Mouse (Mus musculus): Measurements from ENCODE around the gene Icam1. TPM values are rescaled to one million over a fixed set of nuclear protein-coding genes. Genes with fewer than 3 reads are reported as not detected.
"Not testable (repeated sequence)": the region's sequence is repeated elsewhere in the genome, so short reads cannot be mapped to it uniquely, and the experiment has no call there.

The Icam1 gene
- polyA plus RNA-seq, 1 experiment, result 18.9 TPM

- no peak overlapping the region for H3K27ac ChIP-seq (ENCODE audit: insufficient read depth, low read length)
- H3K4me1 ChIP-seq (ENCODE audit: control insufficient read depth, insufficient read depth, low read length), result peaks cover 3% of the 10 kb centered on the region; the same call in 1 of the 2 replicates
- TF ChIP-seq CTCF (IDR thresholded peaks at IDR 0.05; ENCODE audit: borderline replicate concordance, insufficient read depth, low read length), result no peak
- TF ChIP-seq POLR2A (IDR thresholded peaks at IDR 0.05; ENCODE audit: low read depth, low read length), result no peak
- no peak overlapping the region for H3K4me3 ChIP-seq (ENCODE audit: insufficient read depth, low read length)
Observed at GRCm38 (mm10) chr9:21036666-21037065, 20.9 kb downstream of the Icam1 start.

GRCm38 (mm10) chr9:21037481-21037891 lies 21.7 kb downstream of the Icam1 start:
- no peak overlapping the region for H3K4me3 ChIP-seq (ENCODE audit: insufficient read depth, low read length)
- H3K27ac ChIP-seq (ENCODE audit: insufficient read depth, low read length), result no peak overlapping the region
- peaks cover 3% of the 10 kb centered on the region; the same call in 1 of the 2 replicates for H3K4me1 ChIP-seq (ENCODE audit: control insufficient read depth, insufficient read depth, low read length)
- TF ChIP-seq CTCF (IDR thresholded peaks at IDR 0.05; ENCODE audit: borderline replicate concordance, insufficient read depth, low read length) (no peak), POLR2A (IDR thresholded peaks at IDR 0.05; ENCODE audit: low read depth, low read length) (peak; percentile 33; the same call in 1 of the 2 replicates)

DNA sequence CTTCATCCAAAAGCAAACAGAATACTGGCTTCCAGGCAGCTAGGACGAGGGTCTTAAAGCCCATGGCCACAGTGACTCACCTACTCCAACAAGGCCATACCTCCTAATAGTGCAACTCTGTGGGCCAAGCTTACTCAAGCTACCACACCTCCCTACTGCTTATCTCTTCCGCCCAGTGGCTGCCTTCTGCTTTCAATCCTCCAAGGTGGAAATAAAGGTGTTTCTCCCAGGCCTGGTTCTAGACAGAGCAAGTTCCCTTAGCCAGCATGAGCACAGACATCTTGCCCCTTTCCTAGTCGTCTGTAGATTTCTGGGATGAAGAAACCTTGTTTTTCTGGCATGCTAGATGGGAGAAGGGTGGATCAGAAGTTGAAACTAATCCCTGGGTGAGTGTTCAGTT lies 24.0 kb downstream of the Icam1 start:
- Histone ChIP-seq H3K27ac (ENCODE audit: insufficient read depth, low read length) (no peak overlapping the region), H3K4me1 (ENCODE audit: control insufficient read depth, insufficient read depth, low read length) (peaks cover 3% of the 10 kb centered on the region; the same call in 1 of the 2 replicates), H3K4me3 (ENCODE audit: insufficient read depth, low read length) (no peak overlapping the region)
- TF ChIP-seq CTCF (IDR thresholded peaks at IDR 0.05; ENCODE audit: borderline replicate concordance, insufficient read depth, low read length) (no peak), POLR2A (IDR thresholded peaks at IDR 0.05; ENCODE audit: low read depth, low read length) (no peak)

GRCm38 (mm10) chr9:21041308-21041707 lies 25.5 kb downstream of the Icam1 start:
- TF ChIP-seq POLR2A (IDR thresholded peaks at IDR 0.05; ENCODE audit: low read depth, low read length) (no peak), CTCF (IDR thresholded peaks at IDR 0.05; ENCODE audit: borderline replicate concordance, insufficient read depth, low read length) (no peak)
- Histone ChIP-seq H3K4me3 (ENCODE audit: insufficient read depth, low read length) (no peak overlapping the region), H3K27ac (ENCODE audit: insufficient read depth, low read length) (no peak overlapping the region), H3K4me1 (ENCODE audit: control insufficient read depth, insufficient read depth, low read length) (peaks cover 3% of the 10 kb centered on the region; the same call in 1 of the 2 replicates)

DNA sequence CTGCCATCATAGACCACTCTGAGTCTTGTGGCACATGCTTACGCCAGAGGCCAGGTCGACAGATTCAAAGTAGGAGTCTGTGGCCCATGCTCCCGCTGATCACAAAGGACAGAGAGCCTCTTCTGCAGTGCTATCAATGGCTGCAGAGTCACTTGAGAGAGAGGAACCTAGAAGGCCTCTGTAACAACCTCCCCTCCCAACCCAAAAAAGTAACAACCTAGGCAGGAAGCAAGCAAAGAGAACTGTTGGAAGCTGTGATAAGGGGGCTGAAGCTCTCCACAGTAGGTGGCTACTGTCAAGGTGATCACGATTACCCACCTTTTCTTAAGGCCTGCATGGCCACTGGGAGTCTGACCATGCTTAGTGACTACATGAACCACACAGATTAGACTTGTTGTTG lies 27.8 kb downstream of the Icam1 start:
- H3K4me3 ChIP-seq (ENCODE audit: insufficient read depth, low read length), result no peak overlapping the region
- no peak overlapping the region for H3K27ac ChIP-seq (ENCODE audit: insufficient read depth, low read length)
- no peaks in the 10 kb centered on the region for H3K4me1 ChIP-seq (ENCODE audit: control insufficient read depth, insufficient read depth, low read length)
- TF ChIP-seq CTCF (IDR thresholded peaks at IDR 0.05; ENCODE audit: borderline replicate concordance, insufficient read depth, low read length) (no peak), POLR2A (IDR thresholded peaks at IDR 0.05; ENCODE audit: low read depth, low read length) (no peak)

DNA sequence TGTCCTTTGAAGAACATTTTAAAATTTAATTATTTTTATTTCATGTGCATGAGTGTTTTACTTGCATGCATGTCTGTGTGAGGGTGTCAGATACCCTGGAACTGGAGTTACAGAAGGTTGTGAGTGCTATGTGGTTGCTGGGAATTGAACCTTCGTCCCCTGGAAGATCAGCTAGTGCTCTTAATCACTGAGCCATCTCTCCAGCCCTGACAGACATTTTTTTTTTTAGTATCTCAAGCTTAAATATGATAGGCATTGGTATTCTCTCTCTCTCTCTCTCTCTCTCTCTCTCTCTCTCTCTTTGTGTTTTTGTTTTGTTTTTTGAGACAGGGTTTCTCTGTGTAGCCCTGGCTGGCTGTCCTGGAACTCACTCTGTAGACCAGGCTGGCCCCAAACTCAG lies 29.0 kb downstream of the Icam1 start:
- not testable (repeated sequence) for H3K4me1 ChIP-seq (ENCODE audit: control insufficient read depth, insufficient read depth, low read length); H3K27ac ChIP-seq (ENCODE audit: insufficient read depth, low read length); H3K4me3 ChIP-seq (ENCODE audit: insufficient read depth, low read length)

DNA sequence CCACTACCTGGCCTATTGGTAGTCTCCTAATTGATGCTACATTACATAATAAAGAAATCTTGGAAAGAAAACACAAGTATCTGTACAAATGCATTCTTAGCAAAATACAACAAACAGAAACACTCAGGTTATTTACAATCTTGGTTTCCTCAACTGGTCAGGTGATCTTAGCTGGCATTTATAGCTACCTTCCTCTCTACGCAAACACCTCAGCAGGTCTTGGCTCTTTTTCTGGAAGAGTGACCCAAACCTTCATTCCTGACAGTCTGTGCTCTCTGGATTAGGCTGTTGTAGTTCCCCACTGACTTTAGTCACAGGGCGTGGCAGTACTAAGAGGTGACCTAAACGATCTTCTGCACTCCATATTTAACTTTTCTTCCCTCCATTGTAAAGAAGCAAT lies 29.4 kb downstream of the Icam1 start:
- H3K27ac ChIP-seq (ENCODE audit: insufficient read depth, low read length), result no peak overlapping the region
- H3K4me1 ChIP-seq (ENCODE audit: control insufficient read depth, insufficient read depth, low read length), result no peaks in the 10 kb centered on the region
- no peak overlapping the region for H3K4me3 ChIP-seq (ENCODE audit: insufficient read depth, low read length)
- TF ChIP-seq CTCF (IDR thresholded peaks at IDR 0.05; ENCODE audit: borderline replicate concordance, insufficient read depth, low read length) (no peak), POLR2A (IDR thresholded peaks at IDR 0.05; ENCODE audit: low read depth, low read length) (no peak)

GRCm38 (mm10) chr9:21051578-21051977 lies 35.8 kb downstream of the Icam1 start:
- Histone ChIP-seq H3K27ac (ENCODE audit: insufficient read depth, low read length) (no peak overlapping the region), H3K4me3 (ENCODE audit: insufficient read depth, low read length) (no peak overlapping the region), H3K4me1 (ENCODE audit: control insufficient read depth, insufficient read depth, low read length) (no peaks in the 10 kb centered on the region)
- no peak for TF ChIP-seq CTCF (IDR thresholded peaks at IDR 0.05; ENCODE audit: borderline replicate concordance, insufficient read depth, low read length)

DNA sequence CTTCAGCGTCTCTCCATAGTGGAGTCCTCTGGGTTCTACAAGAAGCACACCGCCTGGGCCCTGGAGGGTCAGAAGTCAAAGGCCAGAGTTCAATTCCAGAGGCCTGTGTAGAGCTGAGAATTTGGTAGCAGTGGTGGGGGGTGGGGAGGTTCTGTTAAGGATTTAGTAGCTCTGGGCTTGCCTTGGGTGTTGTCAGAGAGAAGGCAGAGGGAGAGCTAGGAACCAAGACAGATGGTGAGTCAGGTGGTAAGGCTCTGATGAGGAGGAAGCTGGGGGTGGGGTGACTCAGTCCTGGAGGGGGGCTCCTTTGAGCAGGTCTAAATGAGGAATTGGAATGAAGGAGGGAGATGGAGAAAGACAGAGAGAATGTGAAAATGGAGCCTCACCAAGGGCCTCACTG lies 47.1 kb downstream of the Icam1 start:
- Histone ChIP-seq H3K4me1 (ENCODE audit: control insufficient read depth, insufficient read depth, low read length) (no peaks in the 10 kb centered on the region), H3K4me3 (ENCODE audit: insufficient read depth, low read length) (no peak overlapping the region), H3K27ac (ENCODE audit: insufficient read depth, low read length) (peak overlapping the region; percentile 14; the same call in 1 of the 2 replicates)
- TF ChIP-seq CTCF (IDR thresholded peaks at IDR 0.05; ENCODE audit: borderline replicate concordance, insufficient read depth, low read length) (no peak), POLR2A (IDR thresholded peaks at IDR 0.05; ENCODE audit: low read depth, low read length) (no peak)

DNA sequence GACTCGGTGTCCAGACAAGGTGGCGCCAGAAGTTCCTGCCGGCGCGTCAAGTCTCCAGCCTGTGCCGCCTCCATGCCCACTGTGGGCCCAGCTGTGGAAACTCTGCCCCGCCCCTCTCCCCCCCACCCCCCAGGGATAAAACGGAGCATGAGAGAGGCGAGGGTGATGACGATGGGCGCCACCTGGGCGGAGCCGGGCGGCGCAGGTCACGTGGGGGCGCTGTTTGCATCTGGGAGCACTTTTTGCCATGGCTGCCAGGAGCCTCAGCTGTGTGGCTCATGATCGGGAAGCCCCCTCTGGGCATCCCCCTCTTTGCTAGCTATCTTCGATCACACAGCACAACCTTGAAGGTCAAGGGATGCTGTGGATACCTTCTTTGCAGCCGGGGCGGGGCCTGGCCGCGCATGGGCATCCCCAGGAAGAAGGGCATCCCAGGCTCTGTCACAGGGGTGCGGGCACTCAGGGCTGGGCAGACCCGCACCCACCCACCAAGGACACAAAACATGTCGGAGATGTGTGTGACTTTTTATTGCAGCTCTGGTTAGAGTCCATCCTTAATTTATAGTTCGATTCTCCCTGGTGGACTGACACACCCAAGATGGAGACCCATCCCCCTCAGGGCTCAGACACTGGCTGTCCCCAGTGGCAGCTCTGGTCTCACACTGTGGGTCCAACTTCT lies 51.4 kb downstream of the Icam1 start, which contains the start of gene Zglp1:
Gene Zglp1 (minus strand): TSS at position 88 of the 679 bp plus-strand sequence.
- Histone ChIP-seq H3K4me1 (ENCODE audit: control insufficient read depth, insufficient read depth, low read length) (peaks cover 7% of the 10 kb centered on the region), H3K4me3 (ENCODE audit: insufficient read depth, low read length) (no peak within 1 kb of the TSS), H3K27ac (ENCODE audit: insufficient read depth, low read length) (no peak within 1 kb of the TSS)
- TF ChIP-seq CTCF (IDR thresholded peaks at IDR 0.05; ENCODE audit: borderline replicate concordance, insufficient read depth, low read length), result no peak
- TF ChIP-seq POLR2A (IDR thresholded peaks at IDR 0.05; ENCODE audit: low read depth, low read length), result no peak
